9 mouse cellular contexts compared by ENCODE assay signal in the genomic region with DNA sequence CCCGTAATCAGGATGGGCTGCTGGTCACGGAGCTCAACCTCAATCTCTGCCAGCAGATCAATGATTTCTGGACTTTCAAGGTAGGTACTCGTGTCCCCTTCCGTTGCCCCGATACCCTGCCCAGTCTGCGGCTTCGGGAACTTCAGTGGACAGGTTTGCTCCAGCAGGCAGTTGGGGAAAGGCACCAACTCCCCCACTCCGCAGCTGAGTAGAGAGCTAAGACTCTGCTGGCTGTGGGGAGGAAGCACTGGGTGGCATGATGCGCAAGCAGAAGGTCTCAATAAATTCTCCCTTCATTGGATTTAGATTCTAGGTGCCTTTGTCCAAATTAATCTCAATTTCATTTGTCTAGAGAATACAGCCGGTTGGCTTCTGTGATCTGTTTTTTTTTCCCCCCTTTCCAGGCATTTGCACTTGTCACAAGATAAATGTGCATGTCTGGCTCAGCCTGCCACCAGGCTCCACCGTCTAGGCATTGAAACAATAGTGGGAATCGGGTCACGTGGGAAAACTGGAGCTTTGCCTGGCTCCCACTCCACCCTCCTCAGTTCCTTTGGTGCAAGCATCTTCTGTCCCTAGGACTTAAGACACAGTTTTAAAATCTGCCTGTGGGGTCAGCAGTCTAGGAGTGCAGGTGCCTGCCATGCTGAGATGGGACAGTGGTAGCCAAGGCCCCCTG. TPM values are rescaled to one million over a fixed set of nuclear protein-coding genes. Genes with fewer than 3 reads are reported as not detected.
A peak's percentile ranks its signal among the peaks of the same experiment; 100 is the strongest.
DNase-seq lines count a peak whose midpoint lies in the region; ATAC-seq and TF ChIP-seq lines count a peak whose summit lies in the region.
"Had no signal": no experiment of that assay in that cellular context is flagged by ENCODE, and none has a peak within 500 bp of the region (broad histone marks: within the 10 kb centered on the region; RNA-seq: fewer than 3 reads in every experiment).

No protein-coding gene starts in this region.

- no peaks in the 10 kb centered on the region; the same call in 1 of the 2 replicates for H3K4me1 ChIP-seq in midbrain, embryonic 11.5 days (ENCODE audit: control insufficient read depth, insufficient read depth, low read length)
- H3K4me1 ChIP-seq in midbrain, embryonic 10.5 days, result 0 out of 2 replicates have a peak, but pooled peaks cover 5% of the 10 kb centered on the region
- peaks cover 5% of the 10 kb centered on the region for H3K4me1 ChIP-seq in heart, adult 2 months (ENCODE audit: control insufficient read depth, insufficient read depth, low read length)
- H3K4me1 ChIP-seq in hindbrain, embryonic 14.5 days (replicated peaks; ENCODE audit: control insufficient read depth, insufficient read depth, low read length), result no peaks in the 10 kb centered on the region
- peaks cover 7% of the 10 kb centered on the region; the same call in 1 of the 2 replicates for H3K4me1 ChIP-seq in lung, embryonic 16.5 days (replicated peaks; ENCODE audit: control insufficient read depth, insufficient read depth, low read length)
- no peaks in the 10 kb centered on the region for H3K4me1 ChIP-seq in stomach, postnatal 0 days (replicated peaks; ENCODE audit: control insufficient read depth, insufficient read depth)

- no peak for ATAC-seq in midbrain, embryonic 11.5 days (ENCODE audit: low FRiP score)
- ATAC-seq in hindbrain, embryonic 14.5 days (ENCODE audit: low FRiP score), result peak; percentile 80
- peak; percentile 51 for ATAC-seq in lung, embryonic 16.5 days (ENCODE audit: low read depth)
- ATAC-seq in stomach, postnatal 0 days (ENCODE audit: low FRiP score, low TSS enrichment), result no peak

- H3K4me2 ChIP-seq in midbrain, embryonic 11.5 days, result no peak overlapping the region
- H3K4me2 ChIP-seq in hindbrain, embryonic 14.5 days (replicated peaks), result no peak overlapping the region
- H3K4me2 ChIP-seq in lung, embryonic 16.5 days (ENCODE audit: low read depth, low read length), result no peak overlapping the region
- no peak overlapping the region for H3K4me2 ChIP-seq in stomach, postnatal 0 days (replicated peaks; ENCODE audit: low read depth)

- no peaks in the 10 kb centered on the region for H3K79me2 ChIP-seq in heart, adult 2 months (replicated peaks; ENCODE audit: control insufficient read depth, insufficient read depth, low read length)

- H3K4me3 ChIP-seq in midbrain, embryonic 11.5 days (ENCODE audit: low read depth, low read length), result no peak overlapping the region
- no peak overlapping the region for H3K4me3 ChIP-seq in midbrain, embryonic 10.5 days
- H3K4me3 ChIP-seq in heart, adult 2 months, result no peak overlapping the region
- no peak overlapping the region for H3K4me3 ChIP-seq in hindbrain, embryonic 14.5 days (replicated peaks; ENCODE audit: low read length)
- no peak overlapping the region for H3K4me3 ChIP-seq in lung, embryonic 16.5 days (ENCODE audit: low read length)
- H3K4me3 ChIP-seq in stomach, postnatal 0 days (ENCODE audit: low read depth, low read length), result no peak overlapping the region

- TF ChIP-seq CTCF in heart, adult 2 months (IDR thresholded peaks at IDR 0.05), result peak; percentile 17; the same call in 1 of the 2 replicates
- TF ChIP-seq CTCF in stomach, postnatal 0 days (IDR thresholded peaks at IDR 0.05; ENCODE audit: low read depth), result no peak

- no peak overlapping the region for H3K27ac ChIP-seq in midbrain, embryonic 11.5 days (ENCODE audit: low read depth, low read length)
- no peak overlapping the region for H3K27ac ChIP-seq in midbrain, embryonic 10.5 days (replicated peaks)
- peak overlapping the region; percentile 19 for H3K27ac ChIP-seq in heart, adult 2 months
- peak overlapping the region; percentile 60; the same call in 1 of the 2 replicates for H3K27ac ChIP-seq in hindbrain, embryonic 14.5 days
- no peak overlapping the region for H3K27ac ChIP-seq in lung, embryonic 16.5 days (ENCODE audit: low read length)
- no peak overlapping the region for H3K27ac ChIP-seq in stomach, postnatal 0 days (replicated peaks)
- H3K27ac ChIP-seq: liver, embryonic 14.5 days had no signal

- intact Hi-C loops in heart, adult 2 months (cut with DNase I), result loop anchor here (5.0 kb wide), 1 partner anchor 46 kb away; no protein-coding TSS in a partner anchor

- DNase-seq in midbrain, embryonic 11.5 days (ENCODE audit: low spot score, missing footprints), result peak; percentile 65
- no peak for DNase-seq in midbrain, embryonic 10.5 days (ENCODE audit: low spot score)
- DNase-seq in heart, adult 2 months, result peak; percentile 70 to 73
- peak; percentile 73 for DNase-seq in hindbrain, embryonic 14.5 days (ENCODE audit: low spot score)
- DNase-seq in stomach, postnatal 0 days (ENCODE audit: low spot score), result peak; percentile 28
- DNase-seq in gastrocnemius, postnatal 25 days, result no peak
- DNase-seq in cerebellum, adult 9-11 months, result no peak

- no peaks in the 10 kb centered on the region for H3K9me3 ChIP-seq in midbrain, embryonic 11.5 days (ENCODE audit: control insufficient read depth, low read length)
- H3K9me3 ChIP-seq in midbrain, embryonic 10.5 days (replicated peaks), result no peaks in the 10 kb centered on the region
- no peaks in the 10 kb centered on the region for H3K9me3 ChIP-seq in hindbrain, embryonic 14.5 days (ENCODE audit: control insufficient read depth, low read length)
- no peaks in the 10 kb centered on the region for H3K9me3 ChIP-seq in lung, embryonic 16.5 days (ENCODE audit: control insufficient read depth, low read length)
- H3K9me3 ChIP-seq in stomach, postnatal 0 days (ENCODE audit: control insufficient read depth, low read length), result no peaks in the 10 kb centered on the region

- no peaks in the 10 kb centered on the region for H3K27me3 ChIP-seq in midbrain, embryonic 11.5 days (ENCODE audit: control insufficient read depth, insufficient read depth, low read length)
- H3K27me3 ChIP-seq in midbrain, embryonic 10.5 days (ENCODE audit: low read depth, poor library complexity, severe bottlenecking), result 0 out of 2 replicates have a peak, but pooled peaks cover 5% of the 10 kb centered on the region
- no peaks in the 10 kb centered on the region for H3K27me3 ChIP-seq in heart, adult 2 months (ENCODE audit: control insufficient read depth, insufficient read depth, low read length)
- H3K27me3 ChIP-seq in hindbrain, embryonic 14.5 days (ENCODE audit: control insufficient read depth, insufficient read depth, low read length), result no peaks in the 10 kb centered on the region
- no peaks in the 10 kb centered on the region for H3K27me3 ChIP-seq in lung, embryonic 16.5 days (ENCODE audit: control insufficient read depth, insufficient read depth, low read depth, low read length)
- no peaks in the 10 kb centered on the region for H3K27me3 ChIP-seq in stomach, postnatal 0 days (ENCODE audit: control insufficient read depth, insufficient read depth, low read length)

- H3K36me3 ChIP-seq in midbrain, embryonic 11.5 days (ENCODE audit: control insufficient read depth, insufficient read depth, low read length), result no peaks in the 10 kb centered on the region
- H3K36me3 ChIP-seq in midbrain, embryonic 10.5 days, result no peaks in the 10 kb centered on the region
- H3K36me3 ChIP-seq in heart, adult 2 months (ENCODE audit: control insufficient read depth, insufficient read depth, low read length), result no peaks in the 10 kb centered on the region
- no peaks in the 10 kb centered on the region for H3K36me3 ChIP-seq in hindbrain, embryonic 14.5 days (replicated peaks; ENCODE audit: control insufficient read depth, insufficient read depth)
- H3K36me3 ChIP-seq in lung, embryonic 16.5 days (ENCODE audit: control insufficient read depth, insufficient read depth, low read length), result no peaks in the 10 kb centered on the region
- H3K36me3 ChIP-seq in stomach, postnatal 0 days (ENCODE audit: control insufficient read depth, insufficient read depth, low read length), result no peaks in the 10 kb centered on the region

- WGBS in midbrain, embryonic 11.5 days, result 76% methylated on average over 13 of the region's 13 CpGs
- 85% methylated on average over 13 of the region's 13 CpGs for WGBS in midbrain, embryonic 10.5 days
- WGBS in heart, adult 2 months, result 55% methylated on average over 13 of the region's 13 CpGs
- WGBS in hindbrain, embryonic 14.5 days, result 55% methylated on average over 13 of the region's 13 CpGs
- WGBS in lung, embryonic 16.5 days, result 57% methylated on average over 13 of the region's 13 CpGs
- WGBS in stomach, postnatal 0 days, result 53% methylated on average over 13 of the region's 13 CpGs

- H3K9ac ChIP-seq in midbrain, embryonic 11.5 days (ENCODE audit: low read length), result no peak overlapping the region
- no peak overlapping the region for H3K9ac ChIP-seq in heart, adult 2 months (ENCODE audit: low read depth, low read length)
- no peak overlapping the region for H3K9ac ChIP-seq in hindbrain, embryonic 14.5 days
- H3K9ac ChIP-seq in lung, embryonic 16.5 days (ENCODE audit: low read length), result no peak overlapping the region
- no peak overlapping the region for H3K9ac ChIP-seq in stomach, postnatal 0 days (ENCODE audit: low read length)
- H3K9ac ChIP-seq: liver, embryonic 14.5 days had no signal

- TF ChIP-seq POLR2A in heart, adult 2 months (IDR thresholded peaks at IDR 0.05; ENCODE audit: insufficient read depth, low read depth, low read length), result no peak

- TF ChIP-seq EP300 in heart, adult 2 months (IDR thresholded peaks at IDR 0.05; ENCODE audit: insufficient read depth, low read depth, low read length), result no peak
- TF ChIP-seq EP300 in stomach, postnatal 0 days (optimal IDR thresholded peaks at IDR 0.05), result no peak

RNA-seq across cellular contexts. Expression of a gene that starts 37.4 kb away (rescaled TPM):
- polyA plus RNA-seq in midbrain, embryonic 11.5 days (2014; fragmentation: Nextera tagmentation; extraction: Ambion mirVana), result not detected in 2 replicates
- polyA plus RNA-seq in midbrain, embryonic 10.5 days (2016; fragmentation: Nextera tagmentation; extraction: Ambion mirVana), result not detected in 2 replicates
- total RNA-seq in heart, adult 2 months (2021), result under 1 TPM; 0.70 to 0.89 TPM
- 0.35 and 0.70 TPM in 2 replicates for polyA plus RNA-seq in heart, adult 2 months (2012; rRNA removed)
- 0.55 and 0.97 TPM in 2 replicates for polyA plus RNA-seq in hindbrain, embryonic 14.5 days (2014; fragmentation: Nextera tagmentation; extraction: Ambion mirVana)
- 0.44 and 1.6 TPM in 2 replicates for polyA plus RNA-seq in lung, embryonic 16.5 days (2015; fragmentation: Nextera tagmentation; extraction: Ambion mirVana)
- polyA plus RNA-seq in stomach, postnatal 0 days (2015; fragmentation: Nextera tagmentation; extraction: Ambion mirVana), result 3.8 and 5.3 TPM in 2 replicates
- not detected for total RNA-seq in gastrocnemius, postnatal 25 days (2021)

Comparison
In these comparisons a context has a peak if more than half of its experiments do, and no peak if none do; other contexts are left out.
1. DNase-seq: peak in midbrain, embryonic 11.5 days (single experiment), heart, adult 2 months (2 of 2), hindbrain, embryonic 14.5 days (single experiment) and stomach, postnatal 0 days (single experiment); none in midbrain, embryonic 10.5 days (single experiment), gastrocnemius, postnatal 25 days (single experiment) and cerebellum, adult 9-11 months (single experiment).
2. ATAC-seq: peak in hindbrain, embryonic 14.5 days (single experiment) and lung, embryonic 16.5 days (single experiment); none in midbrain, embryonic 11.5 days (single experiment) and stomach, postnatal 0 days (single experiment).
3. H3K27ac ChIP-seq: peak in heart, adult 2 months (single experiment) and hindbrain, embryonic 14.5 days (single experiment); none in midbrain, embryonic 11.5 days (single experiment), midbrain, embryonic 10.5 days (single experiment), lung, embryonic 16.5 days (single experiment) and stomach, postnatal 0 days (single experiment).